Mouse (Mus musculus) neural tube, embryonic 15.5 days (tissue): ENCODE measurements around the gene Cfb. TPM values are rescaled to one million over a fixed set of nuclear protein-coding genes. Genes with fewer than 3 reads are reported as not detected.

ENCODE experiments used
- ATAC-seq: fragments of 200-750 bp; cut with Nextera tagmentation; 2 replicates; pipeline ENCODE4 v1.8.0; 2017; ENCODE audit warnings: mild to moderate bottlenecking, moderate TSS enrichment, moderate library complexity; ENCODE audit not compliant: low FRiP score
- H3K27ac ChIP-seq: fragments of 300-500 bp; sonication (generic); replicated peaks from 2 replicates; pipeline ENCODE4 v1.5.1; 2015; ENCODE audit warnings: mild to moderate bottlenecking, inconsistent platforms
- H3K27me3 ChIP-seq: fragments of 300-500 bp; sonication (generic); replicated peaks from 2 replicates; pipeline ENCODE4 v1.6.1; 2015; ENCODE audit warnings: inconsistent platforms
- H3K36me3 ChIP-seq: fragments of 300-500 bp; sonication (generic); 2 replicates; pipeline ENCODE4 v1.6.1; 2015; ENCODE audit warnings: inconsistent platforms
- H3K4me1 ChIP-seq: fragments of 300-500 bp; sonication (generic); 2 replicates; pipeline ENCODE4 v1.6.1; 2015; ENCODE audit warnings: inconsistent platforms
- H3K4me2 ChIP-seq: fragments of 300-500 bp; sonication (generic); 2 replicates; pipeline ENCODE4 v1.6.1; 2015; ENCODE audit warnings: inconsistent platforms, mild to moderate bottlenecking, moderate library complexity
- H3K4me3 ChIP-seq: fragments of 300-500 bp; sonication (generic); replicated peaks from 2 replicates; pipeline ENCODE4 v1.5.1; 2015; ENCODE audit warnings: mild to moderate bottlenecking, inconsistent platforms
- H3K9ac ChIP-seq: fragments of 300-500 bp; sonication (generic); replicated peaks from 2 replicates; pipeline ENCODE4 v1.6.1; 2015; ENCODE audit warnings: mild to moderate bottlenecking, inconsistent platforms
- H3K9me3 ChIP-seq: fragments of 300-500 bp; sonication (generic); replicated peaks from 2 replicates; pipeline ENCODE4 v1.6.1; 2016; ENCODE audit warnings: inconsistent platforms
- WGBS: fragments of 180-500 bp; shearing (Covaris S2); methylation state at CpG from one replicate; pipeline ENCODE4 v1.1.7; 2015; ENCODE audit warnings: mixed read lengths; 5-methylcytosine and 5-hydroxymethylcytosine counted together
- polyA plus RNA-seq: library from polyadenylated mRNA; unstranded; fragments of >200 nt; fragmentation: Nextera tagmentation; extraction: Ambion mirVana; gene quantifications from 2 replicates; pipeline ENCODE4 v1.2.1, GENCODE M21; 2015

Gene Cfb
- polyA plus RNA-seq, 1 experiment from 2014 or later: 2.4 TPM

DNA sequence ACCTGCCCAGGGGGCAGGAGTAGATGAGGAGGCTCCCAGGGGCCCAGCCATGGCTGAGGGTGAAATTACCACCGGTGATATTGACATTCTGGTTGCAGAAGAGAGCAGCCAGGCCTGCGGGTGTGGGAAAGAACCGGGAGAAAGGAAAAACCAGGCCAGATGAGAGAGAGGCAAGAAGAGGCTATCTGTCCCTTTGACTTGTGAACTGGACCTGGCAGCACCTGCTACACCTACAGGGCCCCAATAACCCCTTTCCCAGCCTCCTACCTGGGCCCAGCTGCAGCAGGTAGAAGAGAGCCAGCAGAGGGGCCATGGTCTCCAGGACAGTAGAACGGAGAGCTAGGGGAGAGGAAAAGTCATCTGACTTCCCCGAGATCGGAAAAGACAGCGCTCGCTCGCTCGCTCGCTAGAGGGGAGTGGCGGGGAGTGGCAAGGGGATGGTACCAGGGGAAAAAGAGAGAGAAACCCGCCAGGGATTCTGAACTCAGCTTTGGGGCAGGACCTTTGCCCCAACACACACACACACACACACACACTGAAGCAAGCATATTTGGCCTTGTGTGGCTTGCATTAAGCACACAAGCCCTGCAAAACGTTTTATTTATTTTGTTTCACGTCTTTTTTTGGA is 19.5 kb upstream of the Cfb start, which contains the start of gene Gm20547:
Gene Gm20547, minus strand, starts transcription at position 360 of the 628 bp plus-strand sequence.
- Histone ChIP-seq H3K27ac (no peak within 1 kb of the TSS), H3K4me3 (no peak within 1 kb of the TSS), H3K4me1 (no peaks in the 10 kb centered on the region), H3K36me3 (no peaks in the 10 kb centered on the region), H3K27me3 (peaks cover 8% of the 10 kb centered on the region; the same call in 1 of the 2 replicates), H3K9me3 (no peaks in the 10 kb centered on the region), H3K4me2 (peak within 1 kb of the TSS; percentile 20), H3K9ac (no peak within 1 kb of the TSS)
- 8% methylated on average over 15 of the region's 15 CpGs for WGBS
- ATAC-seq: no peak

- ATAC-seq: no peak
- Histone ChIP-seq H3K4me2 (no peak overlapping the region), H3K9ac (no peak overlapping the region), H3K27me3 (peaks cover 8% of the 10 kb centered on the region; the same call in 1 of the 2 replicates), H3K36me3 (no peaks in the 10 kb centered on the region), H3K9me3 (no peaks in the 10 kb centered on the region), H3K4me1 (no peaks in the 10 kb centered on the region), H3K27ac (no peak overlapping the region), H3K4me3 (no peak overlapping the region)
These were observed 18.8 kb upstream of the Cfb start for GRCm38 (mm10) chr17:34881166-34881565.

GRCm38 (mm10) chr17:34879336-34879879 is 17.1 kb upstream of the Cfb start, which contains the start of gene Zbtb12:
Gene Zbtb12, plus strand, starts transcription at chr17:34879483.
- H3K27me3 ChIP-seq: peaks cover 8% of the 10 kb centered on the region; the same call in 1 of the 2 replicates
- 71% methylated on average over 11 of the region's 11 CpGs for WGBS
- no peak within 1 kb of the TSS for H3K4me2 ChIP-seq
- no peaks in the 10 kb centered on the region for H3K4me1 ChIP-seq
- no peak for ATAC-seq
- H3K9me3 ChIP-seq: no peaks in the 10 kb centered on the region
- no peaks in the 10 kb centered on the region for H3K36me3 ChIP-seq
- no peak within 1 kb of the TSS for H3K4me3 ChIP-seq
- no peak within 1 kb of the TSS for H3K27ac ChIP-seq
- H3K9ac ChIP-seq: no peak within 1 kb of the TSS

- no peak overlapping the region for H3K4me2 ChIP-seq
- ATAC-seq: no peak
- no peaks in the 10 kb centered on the region for H3K27me3 ChIP-seq
- no peak overlapping the region for H3K9ac ChIP-seq
- no peak overlapping the region for H3K27ac ChIP-seq
- H3K9me3 ChIP-seq: no peaks in the 10 kb centered on the region
- 94% methylated on average over 6 of the region's 6 CpGs for WGBS
- no peaks in the 10 kb centered on the region for H3K4me1 ChIP-seq
- no peaks in the 10 kb centered on the region for H3K36me3 ChIP-seq
- no peak overlapping the region for H3K4me3 ChIP-seq
These were observed 12.0 kb upstream of the Cfb start for GRCm38 (mm10) chr17:34874321-34874720.

GRCm38 (mm10) chr17:34865981-34866380 is 3.7 kb upstream of the Cfb start:
- 73% methylated on average over 7 of the region's 7 CpGs for WGBS
- no peak overlapping the region for H3K9ac ChIP-seq
- no peak for ATAC-seq

DNA sequence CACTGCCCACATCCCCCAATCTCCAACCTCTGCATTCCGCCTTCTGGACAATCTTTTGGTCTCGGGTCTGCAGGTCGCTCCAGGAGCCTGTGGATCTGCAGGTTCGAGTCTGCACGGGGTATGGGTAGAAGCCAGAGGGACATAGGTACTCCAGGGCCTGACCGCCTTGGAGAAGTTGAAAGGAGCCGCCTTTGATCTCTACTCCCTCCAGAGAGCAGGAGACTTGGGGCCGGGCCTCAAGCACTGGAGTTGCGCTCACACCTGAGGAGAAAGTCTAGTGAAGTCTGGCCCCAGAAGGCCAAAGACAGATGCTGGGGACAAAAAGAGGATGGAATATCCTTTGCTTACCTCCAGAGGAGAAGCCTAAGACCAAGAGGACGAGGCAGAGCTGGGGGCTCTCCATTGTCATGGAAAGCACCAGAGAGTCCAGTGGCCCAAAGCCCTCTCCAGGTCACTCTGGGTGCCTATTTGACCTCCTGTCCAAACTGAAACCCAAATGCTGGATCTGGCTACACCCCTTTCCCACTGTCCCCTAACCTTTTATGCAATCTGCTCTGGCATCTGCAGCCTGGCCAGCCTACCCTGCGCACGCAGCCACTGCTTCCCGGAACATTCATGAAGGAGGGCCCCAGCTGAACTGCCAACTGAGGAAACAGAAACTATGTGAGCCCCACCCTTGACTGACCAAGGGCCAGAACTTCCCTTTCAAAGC is 458 bp downstream of the Cfb start:
- no peak overlapping the region for H3K4me2 ChIP-seq
- no peaks in the 10 kb centered on the region for H3K4me1 ChIP-seq
- WGBS: 70% methylated on average over 13 of the region's 13 CpGs

More at GRCm38 (mm10) chr17:34865981-34866380, 3.7 kb upstream of the Cfb start:
- Histone ChIP-seq H3K4me3 (no peak overlapping the region), H3K36me3 (no peaks in the 10 kb centered on the region), H3K27me3 (no peaks in the 10 kb centered on the region), H3K4me1 (no peaks in the 10 kb centered on the region), H3K4me2 (no peak overlapping the region), H3K9me3 (no peaks in the 10 kb centered on the region), H3K27ac (no peak overlapping the region)

DNA sequence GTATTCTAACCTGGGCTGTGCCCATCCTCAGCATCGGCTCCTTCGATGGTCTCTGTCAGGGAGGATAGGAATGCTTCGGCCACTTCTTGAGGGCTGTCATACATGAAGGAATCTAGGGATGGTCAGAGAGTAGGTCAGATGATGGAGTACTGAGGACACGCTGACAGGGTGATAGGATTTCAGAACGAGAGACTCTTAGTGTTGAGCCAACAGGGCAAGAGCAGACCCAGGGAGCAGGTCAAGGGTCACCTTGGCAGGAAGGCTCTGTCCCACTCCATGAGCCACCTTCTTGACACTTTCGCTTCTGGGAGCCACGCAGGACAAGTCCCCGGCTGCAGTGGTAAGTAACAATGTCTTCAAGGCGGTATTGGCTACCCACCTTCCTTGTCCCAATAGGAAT is 1.8 kb downstream of the Cfb start:
- Histone ChIP-seq H3K27me3 (no peaks in the 10 kb centered on the region), H3K9ac (no peak overlapping the region), H3K27ac (no peak overlapping the region), H3K4me3 (no peak overlapping the region), H3K4me1 (no peaks in the 10 kb centered on the region), H3K9me3 (no peaks in the 10 kb centered on the region), H3K4me2 (no peak overlapping the region), H3K36me3 (peaks cover 15% of the 10 kb centered on the region)
- ATAC-seq: no peak
- 90% methylated on average over 9 of the region's 9 CpGs for WGBS

More for the DNA sequence above, 458 bp downstream of the Cfb start:
- no peak overlapping the region for H3K27ac ChIP-seq
- no peak overlapping the region for H3K9ac ChIP-seq
- H3K4me3 ChIP-seq: no peak overlapping the region
- no peaks in the 10 kb centered on the region for H3K9me3 ChIP-seq
- H3K27me3 ChIP-seq: no peaks in the 10 kb centered on the region
- no peak for ATAC-seq
- H3K36me3 ChIP-seq: peaks cover 1% of the 10 kb centered on the region; the same call in 1 of the 2 replicates

- Histone ChIP-seq H3K4me3 (no peak overlapping the region), H3K27ac (no peak overlapping the region), H3K27me3 (no peaks in the 10 kb centered on the region), H3K9ac (no peak overlapping the region), H3K36me3 (peaks cover 32% of the 10 kb centered on the region), H3K9me3 (no peaks in the 10 kb centered on the region), H3K4me1 (no peaks in the 10 kb centered on the region), H3K4me2 (no peak overlapping the region)
- no peak for ATAC-seq
- 88% methylated on average over 4 of the region's 4 CpGs for WGBS
These were observed 3.6 kb downstream of the Cfb start for GRCm38 (mm10) chr17:34858670-34859069.

DNA sequence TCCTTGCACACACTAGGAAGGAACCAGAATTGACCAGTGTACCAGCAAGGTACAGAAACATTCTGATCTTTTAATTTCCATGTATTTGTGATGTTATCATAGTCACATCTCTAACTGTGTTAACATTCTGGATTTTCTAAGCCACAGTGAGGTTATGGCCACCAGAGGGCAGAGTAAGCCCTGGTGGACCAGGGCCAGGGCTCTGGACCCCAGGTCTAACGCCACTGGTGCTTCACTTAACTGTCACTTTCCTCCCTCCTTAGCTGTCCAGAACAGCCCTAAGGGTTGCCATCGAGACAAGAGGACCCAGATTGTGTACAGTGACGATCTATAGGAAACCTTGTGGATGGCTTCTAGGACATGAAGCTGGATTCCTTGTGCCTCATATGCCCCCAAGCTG is 6.5 kb downstream of the Cfb start:
- Histone ChIP-seq H3K9ac (no peak overlapping the region), H3K27me3 (no peaks in the 10 kb centered on the region), H3K4me2 (no peak overlapping the region), H3K27ac (no peak overlapping the region), H3K4me3 (no peak overlapping the region), H3K36me3 (peaks cover 48% of the 10 kb centered on the region), H3K9me3 (no peaks in the 10 kb centered on the region), H3K4me1 (peaks cover 11% of the 10 kb centered on the region)
- 47% methylated on average over 3 of the region's 3 CpGs for WGBS
- no peak for ATAC-seq

DNA sequence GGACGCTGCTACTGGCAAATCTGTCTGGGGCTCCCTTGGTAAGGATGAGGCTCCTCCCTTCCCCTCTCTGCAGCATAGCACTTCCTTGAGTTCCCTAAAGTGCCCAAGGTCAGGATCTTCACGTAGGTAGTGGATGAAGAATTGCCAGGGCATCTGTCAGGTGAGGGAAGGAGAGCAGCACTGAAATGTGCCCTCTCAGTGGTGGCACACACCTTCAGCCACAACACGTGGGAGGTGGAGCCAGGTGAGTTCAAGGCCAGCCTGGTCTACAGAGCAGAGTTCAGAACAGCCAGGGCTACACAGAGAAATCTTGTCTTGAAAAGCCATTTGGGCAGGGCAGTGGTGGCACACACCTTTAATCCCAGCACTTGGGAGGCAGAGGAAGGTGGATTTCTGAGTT is 7.6 kb downstream of the Cfb start:
- Histone ChIP-seq H3K9ac (no peak overlapping the region), H3K27me3 (no peaks in the 10 kb centered on the region), H3K27ac (no peak overlapping the region), H3K4me1 (peaks cover 14% of the 10 kb centered on the region), H3K4me2 (no peak overlapping the region), H3K4me3 (no peak overlapping the region), H3K36me3 (peaks cover 48% of the 10 kb centered on the region), H3K9me3 (no peaks in the 10 kb centered on the region)
- no peak for ATAC-seq
- WGBS: 86% methylated on average over 3 of the region's 3 CpGs

- Histone ChIP-seq H3K9me3 (no peaks in the 10 kb centered on the region), H3K36me3 (peaks cover 48% of the 10 kb centered on the region), H3K4me3 (no peak overlapping the region), H3K4me1 (peaks cover 25% of the 10 kb centered on the region), H3K27ac (no peak overlapping the region), H3K9ac (no peak overlapping the region), H3K4me2 (no peak overlapping the region), H3K27me3 (no peaks in the 10 kb centered on the region)
- ATAC-seq: no peak
- 81% methylated on average over 8 of the region's 8 CpGs for WGBS
These were observed 8.8 kb downstream of the Cfb start for GRCm38 (mm10) chr17:34853511-34853910.
